Mouse (Mus musculus) intestine, postnatal 0 days (tissue): Measurements from ENCODE around the gene Nod1. TPM values are rescaled to one million over a fixed set of nuclear protein-coding genes. Genes with fewer than 3 reads are reported as not detected.
"Not testable (repeated sequence)": the region's sequence is repeated elsewhere in the genome, so short reads cannot be mapped to it uniquely, and the experiment has no call there.

ENCODE experiments used
- ATAC-seq: fragments of 200-750 bp; cut with Nextera tagmentation; 2 replicates; pipeline ENCODE4 v1.8.0; 2017; ENCODE audit warnings: mild to moderate bottlenecking, moderate TSS enrichment, moderate library complexity
- H3K27ac ChIP-seq: fragments of 300-500 bp; sonication (generic); 2 replicates; pipeline ENCODE4 v1.5.1; 2014; ENCODE audit warnings: mild to moderate bottlenecking, low read depth, low read length, moderate library complexity
- H3K27me3 ChIP-seq: fragments of 300-500 bp; sonication (generic); replicated peaks from 2 replicates; pipeline ENCODE4 v1.6.1; 2014; ENCODE audit warnings: low read length, mixed read lengths; ENCODE audit not compliant: control insufficient read depth, insufficient read depth
- H3K36me3 ChIP-seq: fragments of 300-500 bp; sonication (generic); 2 replicates; pipeline ENCODE4 v1.6.1; 2014; ENCODE audit warnings: mild to moderate bottlenecking, moderate library complexity; ENCODE audit not compliant: control insufficient read depth, insufficient read depth
- H3K4me1 ChIP-seq: fragments of 300-500 bp; sonication (generic); replicated peaks from 2 replicates; pipeline ENCODE4 v1.6.1; 2014; ENCODE audit warnings: antibody characterized with exemption, low read length, mixed read lengths; ENCODE audit not compliant: control insufficient read depth, insufficient read depth
- H3K4me2 ChIP-seq: fragments of 300-500 bp; sonication (generic); replicated peaks from 2 replicates; pipeline ENCODE4 v1.6.1; 2014; ENCODE audit warnings: low read depth, mild to moderate bottlenecking, moderate library complexity
- H3K4me3 ChIP-seq: fragments of 300-500 bp; sonication (generic); 2 replicates; pipeline ENCODE4 v1.5.1; 2014; ENCODE audit warnings: low read depth, low read length
- H3K9ac ChIP-seq: fragments of 300-500 bp; sonication (generic); 2 replicates; pipeline ENCODE4 v1.6.1; 2014; ENCODE audit warnings: mild to moderate bottlenecking, low read depth, low read length
- H3K9me3 ChIP-seq: fragments of 300-500 bp; sonication (generic); 2 replicates; pipeline ENCODE4 v1.6.1; 2016; ENCODE audit warnings: mixed run types; ENCODE audit not compliant: control insufficient read depth
- CTCF ChIP-seq: sonication (generic); IDR thresholded peaks from 2 replicates; pipeline ENCODE4 v1.5.1; 2016; ENCODE audit warnings: low read depth, mild to moderate bottlenecking, control low read depth, antibody characterized with exemption, moderate library complexity
- WGBS: fragments of 180-500 bp; shearing (Covaris S2); extraction: QIAGEN DNeasy Blood & Tissue Kit; methylation state at CpG from one replicate; pipeline ENCODE4 v1.1.7; 2014; 5-methylcytosine and 5-hydroxymethylcytosine counted together
- polyA plus RNA-seq: library from polyadenylated mRNA; unstranded; fragments of >200 nt; fragmentation: Nextera tagmentation; extraction: Ambion mirVana; gene quantifications from 2 replicates; pipeline ENCODE4 v1.2.1, GENCODE M21; 2015

The Nod1 gene
- polyA plus RNA-seq, 1 experiment from 2014 or later = 2.7 TPM

- Histone ChIP-seq H3K36me3 (no peaks in the 10 kb centered on the region; the same call in 1 of the 2 replicates), H3K27ac (no peak overlapping the region), H3K4me2 (no peak overlapping the region), H3K9ac (no peak overlapping the region), H3K4me1 (0 out of 2 replicates have a peak, but pooled peaks cover 3% of the 10 kb centered on the region), H3K9me3 (no peaks in the 10 kb centered on the region), H3K4me3 (no peak overlapping the region), H3K27me3 (no peaks in the 10 kb centered on the region)
- no peak for TF ChIP-seq CTCF
- ATAC-seq = no peak
- 89% methylated on average over 8 of the region's 8 CpGs for WGBS
These were observed 14.8 kb downstream of the Nod1 start for GRCm38 (mm10) chr6:54957655-54958054.

DNA sequence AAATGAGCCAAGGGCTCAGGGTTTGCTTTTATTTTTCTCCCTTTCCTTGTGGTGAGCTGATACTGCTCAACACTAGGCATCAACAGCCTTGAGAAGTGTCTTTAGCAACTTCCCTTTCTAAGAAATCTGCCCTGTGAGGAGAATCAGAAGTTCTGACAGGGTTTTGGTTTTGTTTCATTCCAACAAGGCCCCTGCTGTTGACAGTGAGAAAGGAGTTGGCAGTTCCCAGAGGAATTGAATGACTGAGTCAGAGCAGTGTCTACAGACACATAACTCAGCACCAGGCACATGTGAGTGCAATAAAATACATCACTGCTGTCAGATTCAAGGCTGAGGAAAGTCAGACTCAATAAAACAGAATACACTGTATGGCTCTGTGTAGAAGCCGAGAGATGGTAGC, 16.0 kb downstream of the Nod1 start:
- Histone ChIP-seq H3K27ac (no peak overlapping the region), H3K27me3 (no peaks in the 10 kb centered on the region), H3K9me3 (no peaks in the 10 kb centered on the region), H3K4me3 (no peak overlapping the region), H3K4me2 (no peak overlapping the region), H3K9ac (no peak overlapping the region), H3K36me3 (no peaks in the 10 kb centered on the region; the same call in 1 of the 2 replicates), H3K4me1 (0 out of 2 replicates have a peak, but pooled peaks cover 3% of the 10 kb centered on the region)
- 19% methylated on average over 1 of the region's 1 CpGs for WGBS
- TF ChIP-seq CTCF = no peak
- ATAC-seq = peak; percentile 82

- no peak overlapping the region for H3K27ac ChIP-seq
- H3K4me1 ChIP-seq = 0 out of 2 replicates have a peak, but pooled peaks cover 3% of the 10 kb centered on the region
- TF ChIP-seq CTCF = no peak
These were observed 16.5 kb downstream of the Nod1 start for GRCm38 (mm10) chr6:54955949-54956348.

GRCm38 (mm10) chr6:54954659-54955414, 17.6 kb downstream of the Nod1 start:
- Histone ChIP-seq H3K9me3 (no peaks in the 10 kb centered on the region), H3K9ac (no peak overlapping the region), H3K4me3 (no peak overlapping the region), H3K27ac (no peak overlapping the region), H3K4me2 (no peak overlapping the region), H3K36me3 (no peaks in the 10 kb centered on the region; the same call in 1 of the 2 replicates), H3K4me1 (0 out of 2 replicates have a peak, but pooled peaks cover 3% of the 10 kb centered on the region), H3K27me3 (no peaks in the 10 kb centered on the region)
- no peak for TF ChIP-seq CTCF
- no peak for ATAC-seq
- 45% methylated on average over 10 of the region's 10 CpGs for WGBS

More at GRCm38 (mm10) chr6:54955949-54956348, 16.5 kb downstream of the Nod1 start:
- H3K9ac ChIP-seq = no peak overlapping the region
- no peak for ATAC-seq
- no peak overlapping the region for H3K4me3 ChIP-seq
- H3K36me3 ChIP-seq = no peaks in the 10 kb centered on the region; the same call in 1 of the 2 replicates
- no peak overlapping the region for H3K4me2 ChIP-seq
- no peaks in the 10 kb centered on the region for H3K9me3 ChIP-seq
- H3K27me3 ChIP-seq = no peaks in the 10 kb centered on the region

GRCm38 (mm10) chr6:54953399-54953798, 19.0 kb downstream of the Nod1 start:
- H3K4me1 ChIP-seq, ATAC-seq, H3K27ac ChIP-seq, H3K4me2 ChIP-seq, H3K4me3 ChIP-seq, H3K9me3 ChIP-seq, H3K27me3 ChIP-seq, H3K9ac ChIP-seq, H3K36me3 ChIP-seq: not testable (repeated sequence)
- WGBS = 89% methylated on average over 4 of the region's 4 CpGs

- no peak for ATAC-seq
These were observed 19.9 kb downstream of the Nod1 start for GRCm38 (mm10) chr6:54952542-54952941.

More at GRCm38 (mm10) chr6:54952542-54952941, 19.9 kb downstream of the Nod1 start:
- Histone ChIP-seq H3K9me3 (no peaks in the 10 kb centered on the region), H3K9ac (no peak overlapping the region), H3K4me3 (no peak overlapping the region), H3K4me2 (no peak overlapping the region), H3K27me3 (no peaks in the 10 kb centered on the region), H3K36me3 (no peaks in the 10 kb centered on the region), H3K27ac (no peak overlapping the region), H3K4me1 (0 out of 2 replicates have a peak, but pooled peaks cover 3% of the 10 kb centered on the region)
- no peak for TF ChIP-seq CTCF
- WGBS = 87% methylated on average over 3 of the region's 3 CpGs
